Mouse (Mus musculus) small intestine, adult 2 months (tissue): ENCODE data around the gene Cst12. TPM values are rescaled to one million over a fixed set of nuclear protein-coding genes. Genes with fewer than 3 reads are reported as not detected.
A peak's percentile ranks its signal among the peaks of the same experiment; 100 is the strongest.

ENCODE experiments used
- H3K27ac ChIP-seq: fragments of 200-500 bp; 2 replicates; pipeline ENCODE4 v1.5.1; 2012; ENCODE audit warnings: low read depth, low read length, control low read depth, inconsistent platforms; ENCODE audit not compliant: insufficient read depth
- H3K27me3 ChIP-seq: fragments of 200-500 bp; 2 replicates; pipeline ENCODE4 v1.6.1; 2012; ENCODE audit warnings: mild to moderate bottlenecking, moderate library complexity, low read length, inconsistent platforms; ENCODE audit not compliant: control insufficient read depth, insufficient read depth
- H3K36me3 ChIP-seq: fragments of 200-500 bp; 2 replicates; pipeline ENCODE4 v1.6.1; 2012; ENCODE audit warnings: mild to moderate bottlenecking, low read length, control low read depth, inconsistent platforms; ENCODE audit not compliant: control insufficient read depth, insufficient read depth
- H3K4me1 ChIP-seq: fragments of 200-500 bp; 2 replicates; pipeline ENCODE4 v1.6.1; 2012; ENCODE audit warnings: low read length, inconsistent platforms, mixed read lengths; ENCODE audit not compliant: control insufficient read depth, insufficient read depth, insufficient read length
- H3K4me3 ChIP-seq: fragments of 200-500 bp; 2 replicates; pipeline ENCODE4 v1.5.1; 2012; ENCODE audit warnings: low read depth, mild to moderate bottlenecking, control low read depth, inconsistent platforms, low read length, moderate library complexity
- CTCF ChIP-seq: fragments of 200-500 bp; IDR thresholded peaks from 2 replicates; pipeline ENCODE4 v1.5.1; 2012; ENCODE audit warnings: low read depth, mild to moderate bottlenecking, control low read depth, inconsistent platforms, low read length, moderate library complexity, mixed read lengths; ENCODE audit not compliant: insufficient replicate concordance, insufficient read length; ENCODE audit errors: extremely low read depth
- POLR2A ChIP-seq: fragments of 200-500 bp; IDR thresholded peaks from 2 replicates; pipeline ENCODE4 v1.6.1; 2012; ENCODE audit warnings: low read depth, mild to moderate bottlenecking, control low read depth, inconsistent platforms, low read length, moderate library complexity
- WGBS: fragments of 180-500 bp; shearing (Covaris S2); methylation state at CpG from one replicate; pipeline ENCODE4 v1.1.7; 2018; 5-methylcytosine and 5-hydroxymethylcytosine counted together
- polyA plus RNA-seq: library from polyadenylated mRNA; depleted of rRNA; stranded (reverse); fragments of >200 nt; gene quantifications from 2 replicates; pipeline ENCODE4 v1.2.3, GENCODE M21; 2012; rRNA removed

Gene Cst12
- polyA plus RNA-seq: not detected in 2 replicates

GRCm38 (mm10) chr2:148789142-148789541, at the start of gene Cst12:
TSS of gene Cst12 (plus strand) at chr2:148789361.
- Histone ChIP-seq H3K27ac (no peak within 1 kb of the TSS), H3K27me3 (no peaks in the 10 kb centered on the region), H3K4me1 (no peaks in the 10 kb centered on the region), H3K36me3 (no peaks in the 10 kb centered on the region), H3K4me3 (no peak within 1 kb of the TSS)
- WGBS: 90% methylated on average over 6 of the region's 6 CpGs
- no peak for TF ChIP-seq CTCF
- no peak for TF ChIP-seq POLR2A

GRCm38 (mm10) chr2:148743001-148743400, 46.2 kb upstream of the Cst12 start:
- no peaks in the 10 kb centered on the region for H3K36me3 ChIP-seq
- H3K4me1 ChIP-seq: no peaks in the 10 kb centered on the region
- H3K27me3 ChIP-seq: no peaks in the 10 kb centered on the region
- TF ChIP-seq POLR2A (no peak), CTCF (no peak)
- WGBS: 72% methylated on average over 3 of the region's 3 CpGs
- H3K4me3 ChIP-seq: no peak overlapping the region
- no peak overlapping the region for H3K27ac ChIP-seq

GRCm38 (mm10) chr2:148743846-148744407, 45.2 kb upstream of the Cst12 start:
- H3K27ac ChIP-seq: no peak overlapping the region
- H3K27me3 ChIP-seq: no peaks in the 10 kb centered on the region
- no peak overlapping the region for H3K4me3 ChIP-seq
- H3K4me1 ChIP-seq: no peaks in the 10 kb centered on the region
- no peaks in the 10 kb centered on the region for H3K36me3 ChIP-seq
- WGBS: 72% methylated on average over 3 of the region's 3 CpGs
- TF ChIP-seq POLR2A (no peak), CTCF (no peak)

GRCm38 (mm10) chr2:148750058-148750457, 39.1 kb upstream of the Cst12 start, which contains the start of gene Cstl1:
TSS of gene Cstl1 (plus strand) at chr2:148750358.
- H3K27ac ChIP-seq: no peak within 1 kb of the TSS
- H3K4me1 ChIP-seq: no peaks in the 10 kb centered on the region
- H3K36me3 ChIP-seq: no peaks in the 10 kb centered on the region
- no peak within 1 kb of the TSS for H3K4me3 ChIP-seq
- TF ChIP-seq CTCF: no peak
- TF ChIP-seq POLR2A: no peak
- 81% methylated on average over 1 of the region's 1 CpGs for WGBS
- H3K27me3 ChIP-seq: no peaks in the 10 kb centered on the region

- WGBS: 16% methylated on average over 15 of the region's 15 CpGs
- Histone ChIP-seq H3K27me3 (no peaks in the 10 kb centered on the region), H3K36me3 (no peaks in the 10 kb centered on the region), H3K27ac (no peak overlapping the region), H3K4me3 (no peak overlapping the region), H3K4me1 (no peaks in the 10 kb centered on the region)
- peak; percentile 23; the same call in 1 of the 2 replicates for TF ChIP-seq CTCF
- TF ChIP-seq POLR2A: no peak
Measured at GRCm38 (mm10) chr2:148751893-148752813, 37.0 kb upstream of the Cst12 start.

GRCm38 (mm10) chr2:148754310-148754846, 34.8 kb upstream of the Cst12 start:
- no peaks in the 10 kb centered on the region for H3K36me3 ChIP-seq
- TF ChIP-seq POLR2A: no peak
- no peak for TF ChIP-seq CTCF
- 58% methylated on average over 1 of the region's 1 CpGs for WGBS
- H3K4me3 ChIP-seq: no peak overlapping the region
- H3K27me3 ChIP-seq: no peaks in the 10 kb centered on the region
- no peaks in the 10 kb centered on the region for H3K4me1 ChIP-seq
- H3K27ac ChIP-seq: no peak overlapping the region
